Mouse (Mus musculus): ENCODE data around the gene Dync1h1. TPM values are rescaled to one million over a fixed set of nuclear protein-coding genes. Genes with fewer than 3 reads are reported as not detected.

Gene Dync1h1
- total and polyA plus RNA-seq, 3 experiments = 24.9 to 114 (median 80.1) TPM

DNA sequence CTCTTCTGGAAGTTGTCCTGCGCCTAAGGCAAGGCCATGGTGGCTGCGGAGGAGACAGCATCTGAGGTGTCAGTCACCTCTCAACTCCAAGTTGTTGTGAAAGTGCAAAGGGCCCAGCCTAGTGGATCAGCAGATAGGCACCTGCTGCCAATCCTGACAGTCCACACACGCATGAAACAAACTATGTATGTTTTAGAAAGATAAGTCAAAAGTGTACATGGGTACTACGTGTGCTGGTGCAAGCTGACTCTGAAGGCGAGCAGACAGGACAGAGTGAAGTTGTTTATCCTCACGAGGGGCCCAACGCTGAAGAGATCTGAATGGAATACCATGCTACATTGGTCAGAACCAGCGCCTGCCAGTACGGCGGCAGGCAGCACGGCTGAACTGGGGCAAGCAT lies 36.4 kb upstream of the Dync1h1 start:
- Histone ChIP-seq H3K4me2 (ENCODE audit: insufficient read depth, low read depth, poor library complexity, severe bottlenecking) (no peak overlapping the region), H3K9ac (ENCODE audit: insufficient read depth, low read depth) (no peak overlapping the region), H3K9me3 (replicated peaks; ENCODE audit: low read length) (no peaks in the 10 kb centered on the region), H3K4me1 (ENCODE audit: control insufficient read depth in 1 of 2, insufficient read depth in 2 of 2) (no peaks in the 10 kb centered on the region), H3K27me3 (replicated peaks) (no peaks in the 10 kb centered on the region), H3K4me3 (replicated peaks in 1 of 3; ENCODE audit: low read depth in 2 of 3, low read length in 2 of 3, poor library complexity in 1 of 3) (no peak overlapping the region), H3K27ac (ENCODE audit: insufficient read depth, low read depth) (no peak overlapping the region), H3K79me2 (replicated peaks; ENCODE audit: control insufficient read depth, extremely low read depth, insufficient read depth, poor library complexity, severe bottlenecking) (no peaks in the 10 kb centered on the region), H3K36me3 (replicated peaks in 1 of 2; ENCODE audit: control insufficient read depth in 1 of 2, insufficient read depth in 1 of 2, low read length in 1 of 2) (peaks cover 55 to 90% of the 10 kb centered on the region in 2 experiments)
- TF ChIP-seq GABPA (IDR thresholded peaks at IDR 0.05; ENCODE audit: insufficient replicate concordance, low read depth, low read length) = no peak
- no peak for TF ChIP-seq CTCF (conservative IDR thresholded peaks at IDR 0.05 in 1 of 2, IDR thresholded peaks at IDR 0.05 in 1 of 2; ENCODE audit: low read depth in 2 of 2, low read length in 2 of 2)
- no peak for TF ChIP-seq SIN3A (IDR thresholded peaks at IDR 0.05; ENCODE audit: low read length)
- TF ChIP-seq KAT2A (IDR thresholded peaks at IDR 0.05; ENCODE audit: insufficient replicate concordance, low read length) = no peak
- TF ChIP-seq IRF4 (IDR thresholded peaks at IDR 0.05; ENCODE audit: low read depth, low read length) = no peak
- no peak for TF ChIP-seq MYC (IDR thresholded peaks at IDR 0.05; ENCODE audit: low read depth, low read length)
- TF ChIP-seq EP300 (IDR thresholded peaks at IDR 0.05; ENCODE audit: low read length) = no peak
- no peak for TF ChIP-seq MEF2A (IDR thresholded peaks at IDR 0.05; ENCODE audit: borderline replicate concordance, low read depth, low read length)
- TF ChIP-seq CHD2 (IDR thresholded peaks at IDR 0.05; ENCODE audit: low read length) = no peak
- TF ChIP-seq RCOR1 (conservative IDR thresholded peaks at IDR 0.05; ENCODE audit: low read depth, low read length) = no peak
- no peak for TF ChIP-seq JUND (conservative IDR thresholded peaks at IDR 0.05; ENCODE audit: low read depth, low read length)
- no peak for DNase-seq (ENCODE audit: extremely low read depth)
- in situ Hi-C loops (cut with MboI; ENCODE audit: low pct_ligation_motif_present, low pct_unique_long_range_greater_than_20kb, low sequenced_read_pairs) (no loop called here), dilution Hi-C loops (cut with MboI; ENCODE audit: extremely low pct_ligation_motif_present, extremely low pct_unique_long_range_greater_than_20kb, low sequenced_read_pairs) (no loop called here)

DNA sequence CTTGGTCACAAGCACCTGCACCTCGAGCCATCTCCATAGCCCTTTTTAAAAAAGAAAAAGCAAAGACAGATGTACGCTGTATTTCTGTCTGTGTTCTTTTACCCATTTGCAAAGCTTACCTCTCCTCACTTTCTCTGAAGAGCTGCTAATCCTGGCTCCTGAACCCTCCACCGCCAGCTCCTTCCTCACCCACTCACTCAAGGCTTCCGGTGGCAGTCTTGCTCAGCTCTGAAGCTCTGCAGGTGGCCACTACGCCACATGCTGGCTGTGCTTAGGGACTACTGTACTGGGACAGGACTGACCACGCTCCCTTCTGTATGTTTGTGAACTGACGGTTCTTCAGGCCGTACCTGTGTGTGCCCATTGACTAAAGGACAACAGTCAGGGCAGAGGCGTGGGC lies 34.9 kb upstream of the Dync1h1 start:
- no peak overlapping the region for H3K27ac ChIP-seq (ENCODE audit: insufficient read depth, low read depth)
- no peak for TF ChIP-seq POLR2A (IDR thresholded peaks at IDR 0.05; ENCODE audit: low read depth, low read length)
- no peak for TF ChIP-seq TBP (conservative IDR thresholded peaks at IDR 0.05; ENCODE audit: low read depth, low read length)
- TF ChIP-seq MXI1 (IDR thresholded peaks at IDR 0.05; ENCODE audit: low read depth, low read length) = no peak
- TF ChIP-seq ZMIZ1 (IDR thresholded peaks at IDR 0.05; ENCODE audit: low read depth, low read length) = no peak
- no peak for TF ChIP-seq NRF1 (IDR thresholded peaks at IDR 0.05; ENCODE audit: low read depth, low read length)
- no peak for TF ChIP-seq USF2 (conservative IDR thresholded peaks at IDR 0.05; ENCODE audit: low read depth, low read length)
- TF ChIP-seq IRF4 (IDR thresholded peaks at IDR 0.05; ENCODE audit: low read depth, low read length) = no peak
- TF ChIP-seq POLR2AphosphoS2 (IDR thresholded peaks at IDR 0.05; ENCODE audit: low read depth, low read length) = no peak
- TF ChIP-seq JUND (conservative IDR thresholded peaks at IDR 0.05; ENCODE audit: low read depth, low read length) = no peak
- TF ChIP-seq UBTF (IDR thresholded peaks at IDR 0.05; ENCODE audit: low read depth, low read length) = no peak
- TF ChIP-seq CHD2 (IDR thresholded peaks at IDR 0.05; ENCODE audit: low read length) = no peak
- no peak for TF ChIP-seq RAD21 (IDR thresholded peaks at IDR 0.05; ENCODE audit: low read depth, low read length)
- no peak for TF ChIP-seq NELFE (IDR thresholded peaks at IDR 0.05; ENCODE audit: low read depth, low read length)
- TF ChIP-seq E2F4 (IDR thresholded peaks at IDR 0.05; ENCODE audit: insufficient replicate concordance, low read depth, low read length) = no peak
- no peak for TF ChIP-seq MAFK (IDR thresholded peaks at IDR 0.05; ENCODE audit: insufficient replicate concordance, low read length)
- H3K27me3 ChIP-seq (replicated peaks) = no peaks in the 10 kb centered on the region
- no peak overlapping the region for H3K4me3 ChIP-seq (replicated peaks in 1 of 3; ENCODE audit: low read depth in 2 of 3, low read length in 2 of 3, poor library complexity in 1 of 3)
- H3K9ac ChIP-seq (ENCODE audit: insufficient read depth, low read depth) = no peak overlapping the region
- in situ Hi-C loops (cut with MboI; ENCODE audit: low pct_ligation_motif_present, low pct_unique_long_range_greater_than_20kb, low sequenced_read_pairs) (no loop called here), dilution Hi-C loops (cut with MboI; ENCODE audit: extremely low pct_ligation_motif_present, extremely low pct_unique_long_range_greater_than_20kb, low sequenced_read_pairs) (no loop called here)
- H3K4me1 ChIP-seq (ENCODE audit: control insufficient read depth in 1 of 2, insufficient read depth in 2 of 2) = no peaks in the 10 kb centered on the region
- no peak overlapping the region for H3K4me2 ChIP-seq (ENCODE audit: insufficient read depth, low read depth, poor library complexity, severe bottlenecking)
- peaks cover 59 to 91% of the 10 kb centered on the region in 2 experiments for H3K36me3 ChIP-seq (replicated peaks in 1 of 2; ENCODE audit: control insufficient read depth in 1 of 2, insufficient read depth in 1 of 2, low read length in 1 of 2)
- no peaks in the 10 kb centered on the region for H3K79me2 ChIP-seq (replicated peaks; ENCODE audit: control insufficient read depth, extremely low read depth, insufficient read depth, poor library complexity, severe bottlenecking)
- no peak for DNase-seq (ENCODE audit: extremely low read depth)
- H3K9me3 ChIP-seq (replicated peaks; ENCODE audit: low read length) = no peaks in the 10 kb centered on the region

All from CH12.LX (cell line).